Mouse (Mus musculus): ENCODE measurements around the gene Asb10. TPM values are rescaled to one million over a fixed set of nuclear protein-coding genes. Genes with fewer than 3 reads are reported as not detected.

The Asb10 gene
- polyA plus RNA-seq, 1 experiment: not detected

- TF ChIP-seq CTCF (IDR thresholded peaks at IDR 0.05; ENCODE audit: control insufficient read depth, insufficient read depth, insufficient read length): no peak
- TF ChIP-seq CEBPB (IDR thresholded peaks at IDR 0.05; ENCODE audit: low read depth): no peak
- no peak for TF ChIP-seq MYOG (IDR thresholded peaks at IDR 0.05; ENCODE audit: control insufficient read depth, extremely low read depth, insufficient read length)
- no peak for TF ChIP-seq FOSL1 (IDR thresholded peaks at IDR 0.05; ENCODE audit: insufficient read depth, low read length, poor library complexity, severe bottlenecking)
- Histone ChIP-seq H3K79me3 (ENCODE audit: low read depth) (no peaks in the 10 kb centered on the region), H3K27me3 (ENCODE audit: control insufficient read depth, insufficient read depth, insufficient read length) (peaks cover 56% of the 10 kb centered on the region), H3ac (ENCODE audit: control insufficient read depth, insufficient read length, low read depth) (no peak overlapping the region), H3K79me2 (ENCODE audit: control insufficient read depth, insufficient read depth) (no peaks in the 10 kb centered on the region), H3K36me3 (ENCODE audit: control insufficient read depth, insufficient read depth) (no peaks in the 10 kb centered on the region), H3K4me3 (ENCODE audit: insufficient read depth, poor library complexity, severe bottlenecking) (no peak overlapping the region)
Measured at GRCm38 (mm10) chr5:24533391-24533790, 7.4 kb downstream of the Asb10 start.

- no peak overlapping the region for H3K4me3 ChIP-seq (ENCODE audit: insufficient read depth, poor library complexity, severe bottlenecking)
- no peak for TF ChIP-seq MYOD1 (IDR thresholded peaks at IDR 0.05; ENCODE audit: control insufficient read depth, insufficient read length, low read depth)
- TF ChIP-seq USF1 (IDR thresholded peaks at IDR 0.05; ENCODE audit: low read depth): no peak
- no peak for TF ChIP-seq FOSL1 (IDR thresholded peaks at IDR 0.05; ENCODE audit: insufficient read depth, low read length, poor library complexity, severe bottlenecking)
- no peak for TF ChIP-seq CEBPB (IDR thresholded peaks at IDR 0.05; ENCODE audit: low read depth)
- no peak for TF ChIP-seq MYOG (IDR thresholded peaks at IDR 0.05; ENCODE audit: control insufficient read depth, extremely low read depth, insufficient read length)
- TF ChIP-seq MAX (IDR thresholded peaks at IDR 0.05): peak; percentile 45
- TF ChIP-seq CTCF (IDR thresholded peaks at IDR 0.05; ENCODE audit: control insufficient read depth, insufficient read depth, insufficient read length): peak; percentile 99
- H3K27me3 ChIP-seq (ENCODE audit: control insufficient read depth, insufficient read depth, insufficient read length): peaks cover 60% of the 10 kb centered on the region
Measured at GRCm38 (mm10) chr5:24530042-24530689, 10.6 kb downstream of the Asb10 start.

DNA sequence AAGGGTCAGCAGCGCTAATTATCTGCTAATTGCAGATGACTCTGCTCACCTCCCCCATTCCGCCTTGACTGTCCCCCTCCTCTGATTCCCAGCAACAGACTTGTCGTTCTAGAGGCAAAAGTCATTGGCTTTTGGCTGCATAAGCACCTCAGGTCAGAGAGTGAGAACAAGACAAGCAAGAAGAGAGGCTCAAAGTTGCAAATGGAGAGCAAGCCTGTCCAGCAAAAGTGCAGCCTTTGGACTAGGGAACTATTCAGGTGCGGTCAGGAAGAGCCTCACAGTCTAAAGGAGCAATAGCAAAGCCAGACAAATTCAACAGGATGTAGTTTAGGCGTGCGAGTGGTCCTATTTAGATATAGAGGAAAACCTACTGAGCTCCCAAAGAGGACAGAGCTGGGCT lies 13.0 kb downstream of the Asb10 start:
- no peak overlapping the region for H3K4me3 ChIP-seq (ENCODE audit: insufficient read depth, poor library complexity, severe bottlenecking)
- H3K36me3 ChIP-seq (ENCODE audit: control insufficient read depth, insufficient read depth): no peaks in the 10 kb centered on the region
- H3K79me3 ChIP-seq (ENCODE audit: low read depth): no peaks in the 10 kb centered on the region
- TF ChIP-seq CEBPB (IDR thresholded peaks at IDR 0.05; ENCODE audit: low read depth) (no peak), CTCF (IDR thresholded peaks at IDR 0.05; ENCODE audit: control insufficient read depth, insufficient read depth, insufficient read length) (no peak), USF1 (IDR thresholded peaks at IDR 0.05; ENCODE audit: low read depth) (no peak), FOSL1 (IDR thresholded peaks at IDR 0.05; ENCODE audit: insufficient read depth, low read length, poor library complexity, severe bottlenecking) (no peak), MYOG (IDR thresholded peaks at IDR 0.05; ENCODE audit: control insufficient read depth, extremely low read depth, insufficient read length) (no peak), MAX (IDR thresholded peaks at IDR 0.05) (no peak), MYOD1 (IDR thresholded peaks at IDR 0.05; ENCODE audit: control insufficient read depth, insufficient read length, low read depth) (no peak)
- peaks cover 72% of the 10 kb centered on the region for H3K27me3 ChIP-seq (ENCODE audit: control insufficient read depth, insufficient read depth, insufficient read length)
- no peak overlapping the region for H3ac ChIP-seq (ENCODE audit: control insufficient read depth, insufficient read length, low read depth)
- H3K79me2 ChIP-seq (ENCODE audit: control insufficient read depth, insufficient read depth): no peaks in the 10 kb centered on the region

More at GRCm38 (mm10) chr5:24530042-24530689, 10.6 kb downstream of the Asb10 start:
- Histone ChIP-seq H3ac (ENCODE audit: control insufficient read depth, insufficient read length, low read depth) (no peak overlapping the region), H3K79me2 (ENCODE audit: control insufficient read depth, insufficient read depth) (no peaks in the 10 kb centered on the region), H3K36me3 (ENCODE audit: control insufficient read depth, insufficient read depth) (no peaks in the 10 kb centered on the region), H3K79me3 (ENCODE audit: low read depth) (no peaks in the 10 kb centered on the region)

- Histone ChIP-seq H3K4me3 (ENCODE audit: insufficient read depth, poor library complexity, severe bottlenecking) (no peak within 1 kb of the TSS), H3K79me2 (ENCODE audit: control insufficient read depth, insufficient read depth) (no peaks in the 10 kb centered on the region), H3K27me3 (ENCODE audit: control insufficient read depth, insufficient read depth, insufficient read length) (peaks cover 74% of the 10 kb centered on the region)
Measured at GRCm38 (mm10) chr5:24526889-24527230, 13.9 kb downstream of the Asb10 start, which contains the start of gene Gbx1. Gbx1 (minus strand) TSS chr5:24527202.

DNA sequence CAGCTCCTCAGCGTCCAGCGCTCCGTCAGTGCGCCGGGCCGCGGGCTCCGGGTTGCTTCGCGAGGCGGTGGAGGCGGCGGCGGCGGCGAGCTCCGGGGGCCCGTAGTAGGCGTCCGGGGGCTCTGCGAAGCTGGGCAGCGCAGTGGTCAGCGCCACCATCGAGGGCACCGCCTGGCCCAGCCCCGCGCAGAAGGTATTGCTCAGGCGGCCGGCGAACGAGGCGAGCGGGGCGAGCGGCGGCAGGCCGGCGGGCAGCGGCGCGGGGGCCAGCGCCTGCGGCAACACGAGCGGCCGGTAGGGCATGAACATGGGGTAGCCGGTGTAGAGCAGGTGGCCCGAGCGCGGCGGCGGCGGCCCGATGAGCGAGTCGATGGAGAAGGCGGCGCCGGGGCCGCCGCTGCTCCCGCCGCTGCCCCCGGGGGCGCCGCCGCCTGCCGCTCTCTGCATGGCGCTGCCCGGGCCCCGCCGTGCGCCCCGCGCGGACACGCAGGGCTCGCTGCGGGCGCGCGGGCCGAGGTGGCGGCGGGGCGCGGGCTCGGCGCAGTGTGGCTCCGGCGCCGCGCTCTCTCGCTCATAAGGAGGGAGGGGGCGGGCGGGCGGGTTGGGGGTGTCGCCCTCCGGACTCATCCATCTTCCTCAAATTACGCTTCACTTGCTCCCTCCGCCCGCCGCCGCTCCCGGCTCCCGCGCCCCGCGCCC lies 14.4 kb downstream of the Asb10 start:
- H3K79me2 ChIP-seq (ENCODE audit: control insufficient read depth, insufficient read depth): no peaks in the 10 kb centered on the region
- TF ChIP-seq CEBPB (IDR thresholded peaks at IDR 0.05; ENCODE audit: low read depth): no peak
- no peak for TF ChIP-seq MYOD1 (IDR thresholded peaks at IDR 0.05; ENCODE audit: control insufficient read depth, insufficient read length, low read depth)
- no peak for TF ChIP-seq MYOG (IDR thresholded peaks at IDR 0.05; ENCODE audit: control insufficient read depth, extremely low read depth, insufficient read length)
- H3K27me3 ChIP-seq (ENCODE audit: control insufficient read depth, insufficient read depth, insufficient read length): peaks cover 69% of the 10 kb centered on the region
- no peak overlapping the region for H3K4me3 ChIP-seq (ENCODE audit: insufficient read depth, poor library complexity, severe bottlenecking)
- H3ac ChIP-seq (ENCODE audit: control insufficient read depth, insufficient read length, low read depth): no peak overlapping the region
- no peaks in the 10 kb centered on the region for H3K36me3 ChIP-seq (ENCODE audit: control insufficient read depth, insufficient read depth)
- no peaks in the 10 kb centered on the region for H3K79me3 ChIP-seq (ENCODE audit: low read depth)

More at GRCm38 (mm10) chr5:24526889-24527230, 13.9 kb downstream of the Asb10 start, which contains the start of gene Gbx1:
- TF ChIP-seq CEBPB (IDR thresholded peaks at IDR 0.05; ENCODE audit: low read depth) (no peak), USF1 (IDR thresholded peaks at IDR 0.05; ENCODE audit: low read depth) (no peak), CTCF (IDR thresholded peaks at IDR 0.05; ENCODE audit: control insufficient read depth, insufficient read depth, insufficient read length) (peak; percentile 50), MAX (IDR thresholded peaks at IDR 0.05) (no peak)
- no peaks in the 10 kb centered on the region for H3K79me3 ChIP-seq (ENCODE audit: low read depth)
- no peak within 1 kb of the TSS for H3ac ChIP-seq (ENCODE audit: control insufficient read depth, insufficient read length, low read depth)
- H3K36me3 ChIP-seq (ENCODE audit: control insufficient read depth, insufficient read depth): no peaks in the 10 kb centered on the region
